Mouse (Mus musculus): Measurements from ENCODE around the gene Oaf. TPM values are rescaled to one million over a fixed set of nuclear protein-coding genes. Genes with fewer than 3 reads are reported as not detected.
A peak's percentile ranks its signal among the peaks of the same experiment; 100 is the strongest.

The Oaf gene
- polyA plus RNA-seq, 1 experiment from 2014 or later, result 95.4 TPM

- H3K27me3 ChIP-seq (ENCODE audit: insufficient read depth, low read length), result peaks cover 10% of the 10 kb centered on the region
These were observed 29.5 kb downstream of the Oaf start, which contains the start of gene Pou2f3 for GRCm38 (mm10) chr9:43210190-43210682. TSS of gene Pou2f3 (minus strand) at chr9:43210369.

GRCm38 (mm10) chr9:43206022-43206390 is 33.7 kb downstream of the Oaf start:
- Histone ChIP-seq H3K9me3 (ENCODE audit: low read depth, low read length) (no peaks in the 10 kb centered on the region), H3K36me3 (ENCODE audit: insufficient read depth) (no peaks in the 10 kb centered on the region), H3K9ac (peak overlapping the region; percentile 14; the same call in 1 of the 2 replicates), H3K27me3 (ENCODE audit: insufficient read depth, low read length) (peaks cover 23% of the 10 kb centered on the region), H3K4me2 (peak overlapping the region; percentile 59), H3K4me1 (ENCODE audit: insufficient read depth) (0 out of 2 replicates have a peak, but pooled peaks cover 4% of the 10 kb centered on the region), H3K4me3 (ENCODE audit: low read depth, low read length) (peak overlapping the region; percentile 30), H3K27ac (ENCODE audit: low read depth) (no peak overlapping the region)
- no peak for DNase-seq
- ATAC-seq (ENCODE audit: insufficient read depth), result no peak
- no peak for TF ChIP-seq CTCF (IDR thresholded peaks at IDR 0.05; ENCODE audit: low read depth)
- WGBS, result 2% methylated on average over 15 of the region's 15 CpGs

More at GRCm38 (mm10) chr9:43210190-43210682, 29.5 kb downstream of the Oaf start, which contains the start of gene Pou2f3:
- TF ChIP-seq CTCF (IDR thresholded peaks at IDR 0.05; ENCODE audit: low read depth), result no peak
- peak within 1 kb of the TSS; percentile 34 for H3K4me2 ChIP-seq
- peak within 1 kb of the TSS; percentile 66 for H3K27ac ChIP-seq (ENCODE audit: low read depth)
- ATAC-seq (ENCODE audit: insufficient read depth), result peak; percentile 94
- no peaks in the 10 kb centered on the region for H3K36me3 ChIP-seq (ENCODE audit: insufficient read depth)
- no peak within 1 kb of the TSS for H3K9ac ChIP-seq
- no peak within 1 kb of the TSS for H3K4me3 ChIP-seq (ENCODE audit: low read depth, low read length)
- 6% methylated on average over 13 of the region's 13 CpGs for WGBS
- 0 out of 2 replicates have a peak, but pooled peaks cover 4% of the 10 kb centered on the region for H3K4me1 ChIP-seq (ENCODE audit: insufficient read depth)
- no peaks in the 10 kb centered on the region for H3K9me3 ChIP-seq (ENCODE audit: low read depth, low read length)
- peak; percentile 95 for DNase-seq

- DNase-seq (no peak), ATAC-seq (ENCODE audit: insufficient read depth) (no peak)
These were observed 34.2 kb downstream of the Oaf start for GRCm38 (mm10) chr9:43205343-43206021.

GRCm38 (mm10) chr9:43200212-43200611 is 39.5 kb downstream of the Oaf start:
- H3K4me3 ChIP-seq (ENCODE audit: low read depth, low read length), result no peak overlapping the region
- H3K9ac ChIP-seq, result no peak overlapping the region
- H3K4me1 ChIP-seq (ENCODE audit: insufficient read depth), result no peaks in the 10 kb centered on the region
- H3K36me3 ChIP-seq (ENCODE audit: insufficient read depth), result no peaks in the 10 kb centered on the region
- H3K27me3 ChIP-seq (ENCODE audit: insufficient read depth, low read length), result peaks cover 20% of the 10 kb centered on the region
- WGBS, result 5% methylated on average over 5 of the region's 5 CpGs
- no peak for ATAC-seq (ENCODE audit: insufficient read depth)
- DNase-seq, result no peak
- H3K4me2 ChIP-seq, result no peak overlapping the region
- H3K27ac ChIP-seq (ENCODE audit: low read depth), result no peak overlapping the region
- TF ChIP-seq CTCF (IDR thresholded peaks at IDR 0.05; ENCODE audit: low read depth), result no peak
- no peaks in the 10 kb centered on the region for H3K9me3 ChIP-seq (ENCODE audit: low read depth, low read length)

More at GRCm38 (mm10) chr9:43205343-43206021, 34.2 kb downstream of the Oaf start:
- peak overlapping the region; percentile 30 for H3K4me3 ChIP-seq (ENCODE audit: low read depth, low read length)
- H3K36me3 ChIP-seq (ENCODE audit: insufficient read depth), result no peaks in the 10 kb centered on the region
- 0 out of 2 replicates have a peak, but pooled peaks cover 4% of the 10 kb centered on the region for H3K4me1 ChIP-seq (ENCODE audit: insufficient read depth)
- H3K9ac ChIP-seq, result peak overlapping the region; percentile 14; the same call in 1 of the 2 replicates
- peak; percentile 42; the same call in 1 of the 2 replicates for TF ChIP-seq CTCF (IDR thresholded peaks at IDR 0.05; ENCODE audit: low read depth)
- WGBS, result 1% methylated on average over 41 of the region's 41 CpGs
- peaks cover 28% of the 10 kb centered on the region for H3K27me3 ChIP-seq (ENCODE audit: insufficient read depth, low read length)
- H3K27ac ChIP-seq (ENCODE audit: low read depth), result no peak overlapping the region
- peak overlapping the region; percentile 59 for H3K4me2 ChIP-seq
- no peaks in the 10 kb centered on the region for H3K9me3 ChIP-seq (ENCODE audit: low read depth, low read length)

- 22% methylated on average over 9 of the region's 9 CpGs for WGBS
- DNase-seq, result no peak
- H3K9ac ChIP-seq, result no peak overlapping the region
- no peaks in the 10 kb centered on the region for H3K9me3 ChIP-seq (ENCODE audit: low read depth, low read length)
- H3K4me3 ChIP-seq (ENCODE audit: low read depth, low read length), result no peak overlapping the region
- H3K36me3 ChIP-seq (ENCODE audit: insufficient read depth), result no peaks in the 10 kb centered on the region
- no peaks in the 10 kb centered on the region; the same call in 1 of the 2 replicates for H3K27me3 ChIP-seq (ENCODE audit: insufficient read depth, low read length)
- no peak for TF ChIP-seq CTCF (IDR thresholded peaks at IDR 0.05; ENCODE audit: low read depth)
- no peak overlapping the region for H3K4me2 ChIP-seq
- ATAC-seq (ENCODE audit: insufficient read depth), result no peak
- no peaks in the 10 kb centered on the region for H3K4me1 ChIP-seq (ENCODE audit: insufficient read depth)
- H3K27ac ChIP-seq (ENCODE audit: low read depth), result no peak overlapping the region
These were observed 45.7 kb downstream of the Oaf start for GRCm38 (mm10) chr9:43194001-43194400.

- no peak for DNase-seq
- Histone ChIP-seq H3K27me3 (ENCODE audit: insufficient read depth, low read length) (no peaks in the 10 kb centered on the region), H3K9me3 (ENCODE audit: low read depth, low read length) (no peaks in the 10 kb centered on the region), H3K4me1 (ENCODE audit: insufficient read depth) (no peaks in the 10 kb centered on the region), H3K27ac (ENCODE audit: low read depth) (no peak overlapping the region), H3K4me2 (no peak overlapping the region), H3K9ac (no peak overlapping the region), H3K36me3 (ENCODE audit: insufficient read depth) (no peaks in the 10 kb centered on the region), H3K4me3 (ENCODE audit: low read depth, low read length) (no peak overlapping the region)
- ATAC-seq (ENCODE audit: insufficient read depth), result no peak
- 37% methylated on average over 4 of the region's 4 CpGs for WGBS
- no peak for TF ChIP-seq CTCF (IDR thresholded peaks at IDR 0.05; ENCODE audit: low read depth)
These were observed 48.1 kb downstream of the Oaf start for GRCm38 (mm10) chr9:43191561-43191960.

- H3K27ac ChIP-seq (ENCODE audit: low read depth), result no peak overlapping the region
- no peaks in the 10 kb centered on the region for H3K4me1 ChIP-seq (ENCODE audit: insufficient read depth)
- ATAC-seq (ENCODE audit: insufficient read depth) (no peak), DNase-seq (no peak)
- H3K27me3 ChIP-seq (ENCODE audit: insufficient read depth, low read length), result no peaks in the 10 kb centered on the region
- H3K9ac ChIP-seq, result no peak overlapping the region
- no peak for TF ChIP-seq CTCF (IDR thresholded peaks at IDR 0.05; ENCODE audit: low read depth)
- H3K36me3 ChIP-seq (ENCODE audit: insufficient read depth), result no peaks in the 10 kb centered on the region
- no peak overlapping the region for H3K4me3 ChIP-seq (ENCODE audit: low read depth, low read length)
- no peak overlapping the region for H3K4me2 ChIP-seq
- 47% methylated on average over 3 of the region's 3 CpGs for WGBS
- H3K9me3 ChIP-seq (ENCODE audit: low read depth, low read length), result no peaks in the 10 kb centered on the region
These were observed 50.7 kb downstream of the Oaf start for GRCm38 (mm10) chr9:43189021-43189356.
